Mouse (Mus musculus) thymus, adult 2 months (tissue): ENCODE measurements around the gene Sgms1.

Source experiments
- CTCF ChIP-seq: fragments of 200-500 bp; IDR thresholded peaks from 2 replicates; pipeline ENCODE4 v1.5.1; 2012; ENCODE audit warnings: mild to moderate bottlenecking, control low read depth, low read length, moderate library complexity, borderline replicate concordance; ENCODE audit not compliant: control insufficient read depth, poor library complexity, insufficient read depth; ENCODE audit errors: extremely low read depth
- POLR2A ChIP-seq: fragments of 200-500 bp; IDR thresholded peaks from 2 replicates; pipeline ENCODE4 v1.6.1; 2012; ENCODE audit warnings: mild to moderate bottlenecking, low read length, control low read depth, moderate library complexity; ENCODE audit not compliant: control insufficient read depth, poor library complexity, insufficient read depth; ENCODE audit errors: extremely low read depth

GRCm38 (mm10) chr19:32234717-32235434 lies 154.6 kb downstream of the Sgms1 start:
- TF ChIP-seq POLR2A: no peak
- no peak for TF ChIP-seq CTCF
